Mouse (Mus musculus) MEL (cell line): Measurements from ENCODE around the gene Nell2. TPM values are rescaled to one million over a fixed set of nuclear protein-coding genes. Genes with fewer than 3 reads are reported as not detected.

ENCODE experiments used
- DNase-seq: peaks from one replicate; pipeline ENCODE4 v3.0.0; 2011; ENCODE audit warnings: low read depth, low spot score
- H3K27ac ChIP-seq: 2 replicates; pipeline ENCODE4 v1.5.1; 2012; ENCODE audit warnings: low read depth, mild to moderate bottlenecking, control low read depth, low read length, moderate library complexity; ENCODE audit not compliant: control insufficient read depth
- H3K27me3 ChIP-seq, 2 experiments: fragments of 150-350 bp in 1 of 2; sonication (generic) in 1 of 2; 2 replicates each; pipeline ENCODE4 v1.6.1; 2012; ENCODE audit warnings: low read length in 2 of 2, mild to moderate bottlenecking in 2 of 2, improper control_type of control experiment in 1 of 2, moderate library complexity in 1 of 2; ENCODE audit not compliant: insufficient read depth in 2 of 2, control insufficient read depth in 1 of 2
- H3K36me3 ChIP-seq, 2 experiments: 2 replicates each; pipeline ENCODE4 v1.6.1; 2012 to 2014; ENCODE audit warnings: low read length in 2 of 2, improper control_type of control experiment in 1 of 2, inconsistent platforms in 1 of 2, mild to moderate bottlenecking in 1 of 2; ENCODE audit not compliant: insufficient read depth in 2 of 2, control insufficient read depth in 1 of 2
- H3K4me1 ChIP-seq, 2 experiments: fragments of 150-350 bp in 1 of 2; sonication (generic) in 1 of 2; 2 replicates each; pipeline ENCODE4 v1.6.1; 2012; ENCODE audit warnings: low read length in 2 of 2, improper control_type of control experiment in 1 of 2, mild to moderate bottlenecking in 1 of 2; ENCODE audit not compliant: insufficient read depth in 2 of 2, control insufficient read depth in 1 of 2
- H3K4me3 ChIP-seq, 2 experiments: fragments of 150-350 bp in 1 of 2; sonication (generic) in 1 of 2; 2 replicates each; pipeline ENCODE4 v1.5.1; 2012; ENCODE audit warnings: low read depth in 2 of 2, low read length in 2 of 2, mild to moderate bottlenecking in 2 of 2, moderate library complexity in 2 of 2, control low read depth in 1 of 2, improper control_type of control experiment in 1 of 2; ENCODE audit not compliant: control insufficient read depth in 1 of 2, insufficient read depth in 1 of 2
- H3K79me2 ChIP-seq: 2 replicates; pipeline ENCODE4 v1.6.1; 2012; ENCODE audit warnings: mild to moderate bottlenecking, low read length, moderate library complexity; ENCODE audit not compliant: control insufficient read depth, poor library complexity, insufficient read depth
- H3K9ac ChIP-seq: 2 replicates; pipeline ENCODE4 v1.6.1; 2012; ENCODE audit warnings: low read depth, mild to moderate bottlenecking, control low read depth, low read length, moderate library complexity; ENCODE audit not compliant: control insufficient read depth, poor library complexity, severe bottlenecking
- H3K9me3 ChIP-seq: fragments of 150-350 bp; sonication (generic); replicated peaks from 2 replicates; pipeline ENCODE4 v1.6.1; 2012; ENCODE audit warnings: mild to moderate bottlenecking, low read length, improper control_type of control experiment, moderate library complexity; ENCODE audit not compliant: insufficient read depth
- BHLHE40 ChIP-seq: IDR thresholded peaks from 2 replicates; pipeline ENCODE4 v1.6.1; 2012; ENCODE audit warnings: low read depth, mild to moderate bottlenecking, inconsistent platforms, low read length, improper control_type of control experiment, borderline replicate concordance
- CHD1 ChIP-seq: IDR thresholded peaks from 2 replicates; pipeline ENCODE4 v1.6.1; 2012; ENCODE audit warnings: low read depth, mild to moderate bottlenecking, inconsistent platforms, low read length, improper control_type of control experiment
- CHD2 ChIP-seq: IDR thresholded peaks from 2 replicates; pipeline ENCODE4 v1.6.1; 2011; ENCODE audit warnings: low read length, improper control_type of control experiment
- CTCF ChIP-seq, 3 experiments: IDR thresholded peaks in 2 of 3; conservative IDR thresholded peaks in 1 of 3; 2 replicates each; pipeline ENCODE4 v1.5.1; 2011 to 2012; ENCODE audit warnings: low read length in 3 of 3, low read depth in 2 of 3, mild to moderate bottlenecking in 2 of 3, improper control_type of control experiment in 1 of 3, inconsistent platforms in 1 of 3, mixed read lengths in 1 of 3, moderate library complexity in 1 of 3; ENCODE audit not compliant: control insufficient read depth in 1 of 3, insufficient read depth in 1 of 3, poor library complexity in 1 of 3, severe bottlenecking in 1 of 3
- E2F4 ChIP-seq: IDR thresholded peaks from 2 replicates; pipeline ENCODE4 v1.6.1; 2011; ENCODE audit warnings: low read depth, low read length, improper control_type of control experiment, borderline replicate concordance
- EP300 ChIP-seq, 2 experiments: IDR thresholded peaks; 2 replicates each; pipeline ENCODE4 v1.6.1; 2011; ENCODE audit warnings: improper control_type of control experiment in 2 of 2, low read length in 2 of 2, low read depth in 1 of 2, mild to moderate bottlenecking in 1 of 2
- ETS1 ChIP-seq: IDR thresholded peaks from 2 replicates; pipeline ENCODE4 v1.6.1; 2012; ENCODE audit warnings: low read depth, mild to moderate bottlenecking, inconsistent platforms, low read length, improper control_type of control experiment, moderate library complexity
- GABPA ChIP-seq: IDR thresholded peaks from 2 replicates; pipeline ENCODE4 v1.6.1; 2012; ENCODE audit warnings: low read depth, mild to moderate bottlenecking, inconsistent platforms, low read length, improper control_type of control experiment, moderate library complexity
- GATA1 ChIP-seq: IDR thresholded peaks from 2 replicates; pipeline ENCODE4 v1.6.1; 2011; ENCODE audit warnings: low read depth, low read length, improper control_type of control experiment
- HCFC1 ChIP-seq: IDR thresholded peaks from 2 replicates; pipeline ENCODE4 v1.6.1; 2012; ENCODE audit warnings: low read depth, mild to moderate bottlenecking, inconsistent platforms, low read length, improper control_type of control experiment, moderate library complexity
- KAT2A ChIP-seq: conservative IDR thresholded peaks from 2 replicates; pipeline ENCODE4 v1.6.1; 2012; ENCODE audit warnings: low read depth, low read length, improper control_type of control experiment, inconsistent platforms
- MAFK ChIP-seq: IDR thresholded peaks from 2 replicates; pipeline ENCODE4 v1.6.1; 2011; ENCODE audit warnings: low read depth, mild to moderate bottlenecking, low read length, improper control_type of control experiment, borderline replicate concordance
- MXI1 ChIP-seq: IDR thresholded peaks from 2 replicates; pipeline ENCODE4 v1.6.1; 2011; ENCODE audit warnings: mild to moderate bottlenecking, low read depth, low read length, improper control_type of control experiment
- MYB ChIP-seq: IDR thresholded peaks from 2 replicates; pipeline ENCODE4 v1.6.1; 2011; ENCODE audit warnings: mild to moderate bottlenecking, low read depth, low read length, improper control_type of control experiment
- MYC ChIP-seq: IDR thresholded peaks from 2 replicates; pipeline ENCODE4 v1.6.1; 2011; ENCODE audit warnings: low read depth, mild to moderate bottlenecking, low read length, improper control_type of control experiment, moderate library complexity
- NELFE ChIP-seq: IDR thresholded peaks from 2 replicates; pipeline ENCODE4 v1.6.1; 2011; ENCODE audit warnings: low read depth, low read length, improper control_type of control experiment
- POLR2A ChIP-seq, 2 experiments: IDR thresholded peaks; 2 replicates each; pipeline ENCODE4 v1.6.1; 2011 to 2012; ENCODE audit warnings: low read length in 2 of 2, mild to moderate bottlenecking in 2 of 2, control low read depth in 1 of 2, improper control_type of control experiment in 1 of 2, low read depth in 1 of 2, moderate library complexity in 1 of 2; ENCODE audit not compliant: control insufficient read depth in 1 of 2, insufficient read depth in 1 of 2, poor library complexity in 1 of 2
- POLR2AphosphoS2 ChIP-seq: IDR thresholded peaks from 2 replicates; pipeline ENCODE4 v1.6.1; 2011; ENCODE audit warnings: low read length, improper control_type of control experiment
- POLR2AphosphoS5 ChIP-seq: IDR thresholded peaks from 2 replicates; pipeline ENCODE4 v1.6.1; 2012; ENCODE audit warnings: low read depth, borderline replicate concordance, mild to moderate bottlenecking, inconsistent platforms, low read length, moderate library complexity, mixed read lengths
- RAD21 ChIP-seq: IDR thresholded peaks from 2 replicates; pipeline ENCODE4 v1.6.1; 2011; ENCODE audit warnings: mild to moderate bottlenecking, low read depth, low read length, improper control_type of control experiment
- RCOR1 ChIP-seq: IDR thresholded peaks from 2 replicates; pipeline ENCODE4 v1.6.1; 2012; ENCODE audit warnings: low read depth, mild to moderate bottlenecking, inconsistent platforms, low read length, improper control_type of control experiment
- SIN3A ChIP-seq: IDR thresholded peaks from 2 replicates; pipeline ENCODE4 v1.6.1; 2012; ENCODE audit warnings: low read length, improper control_type of control experiment, inconsistent platforms
- SMC3 ChIP-seq: IDR thresholded peaks from 2 replicates; pipeline ENCODE4 v1.6.1; 2011; ENCODE audit warnings: low read depth, low read length, improper control_type of control experiment
- UBTF ChIP-seq: IDR thresholded peaks from 2 replicates; pipeline ENCODE4 v1.6.1; 2012; ENCODE audit warnings: low read depth, mild to moderate bottlenecking, inconsistent platforms, low read length, improper control_type of control experiment, moderate library complexity, borderline replicate concordance; ENCODE audit not compliant: insufficient read depth
- USF2 ChIP-seq, 2 experiments: IDR thresholded peaks; 2 replicates each; pipeline ENCODE4 v1.6.1; 2011 to 2012; ENCODE audit warnings: improper control_type of control experiment in 2 of 2, low read length in 2 of 2, borderline replicate concordance in 1 of 2, inconsistent platforms in 1 of 2, low read depth in 1 of 2, mild to moderate bottlenecking in 1 of 2; ENCODE audit not compliant: insufficient read depth in 1 of 2
- ZMIZ1 ChIP-seq: IDR thresholded peaks from 2 replicates; pipeline ENCODE4 v1.6.1; 2012; ENCODE audit warnings: low read depth, mild to moderate bottlenecking, inconsistent platforms, low read length, improper control_type of control experiment, moderate library complexity
- ZNF384 ChIP-seq: IDR thresholded peaks from 2 replicates; pipeline ENCODE4 v1.6.1; 2012; ENCODE audit warnings: low read depth, mild to moderate bottlenecking, inconsistent platforms, low read length, improper control_type of control experiment
- polyA plus RNA-seq, 2 experiments: library from polyadenylated mRNA; stranded (reverse) in 1 of 2; unstranded in 1 of 2; fragments of >175 nt in 1 of 2; fragments of >200 nt in 1 of 2; gene quantifications; 2 replicates each; pipeline versions ENCODE4 v1.2.1 to v1.2.4; 2012; ENCODE audit warnings: low replicate concordance in 2 of 2, low read depth in 1 of 2; ENCODE audit not compliant: insufficient read length in 2 of 2, insufficient read depth in 1 of 2, missing spikeins in 1 of 2
- total RNA-seq: library from RNA; depleted of rRNA; stranded (reverse); fragments of 300-350 nt; gene quantifications from 2 replicates; pipeline ENCODE4 v1.2.3, GENCODE M21; 2012

The Nell2 gene
- total and polyA plus RNA-seq, 3 experiments: not detected

GRCm38 (mm10) chr15:95481585-95481984 is 46.8 kb downstream of the Nell2 start:
- no peak for DNase-seq
- H3K79me2 ChIP-seq: no peaks in the 10 kb centered on the region
- no peaks in the 10 kb centered on the region for H3K4me1 ChIP-seq
- H3K36me3 ChIP-seq: no peaks in the 10 kb centered on the region
- H3K9ac ChIP-seq: no peak overlapping the region
- TF ChIP-seq ZNF384 (no peak), MYB (no peak), GATA1 (no peak), GABPA (no peak), CHD1 (no peak), MAFK (no peak), EP300 (IDR thresholded peaks at IDR 0.05; ENCODE audit: low read depth in 1 of 2, low read length in 2 of 2) (no peak), POLR2A (IDR thresholded peaks at IDR 0.05; ENCODE audit: control insufficient read depth in 1 of 2, insufficient read depth in 1 of 2, low read depth in 1 of 2, low read length in 2 of 2, poor library complexity in 1 of 2) (no peak), MYC (no peak), CHD2 (no peak), ZMIZ1 (no peak), POLR2AphosphoS5 (no peak), CTCF (IDR thresholded peaks at IDR 0.05 in 2 of 3, conservative IDR thresholded peaks at IDR 0.05 in 1 of 3; ENCODE audit: control insufficient read depth in 1 of 3, insufficient read depth in 1 of 3, low read depth in 2 of 3, low read length in 3 of 3, poor library complexity in 1 of 3, severe bottlenecking in 1 of 3) (no peak), MXI1 (no peak), RCOR1 (no peak)
- no peaks in the 10 kb centered on the region for H3K27me3 ChIP-seq
- no peak overlapping the region for H3K4me3 ChIP-seq
- no peaks in the 10 kb centered on the region for H3K9me3 ChIP-seq
- no peak overlapping the region for H3K27ac ChIP-seq

- H3K27ac ChIP-seq: no peak overlapping the region
- DNase-seq: no peak
Observed at GRCm38 (mm10) chr15:95476440-95476839, 51.9 kb downstream of the Nell2 start.

GRCm38 (mm10) chr15:95473976-95474375 is 54.4 kb downstream of the Nell2 start:
- no peak overlapping the region for H3K4me3 ChIP-seq
- no peaks in the 10 kb centered on the region for H3K4me1 ChIP-seq
- H3K36me3 ChIP-seq: no peaks in the 10 kb centered on the region
- no peak overlapping the region for H3K9ac ChIP-seq
- no peaks in the 10 kb centered on the region for H3K9me3 ChIP-seq
- H3K79me2 ChIP-seq: no peaks in the 10 kb centered on the region
- H3K27me3 ChIP-seq: no peaks in the 10 kb centered on the region
- no peak for TF ChIP-seq SIN3A
- no peak for TF ChIP-seq ZMIZ1
- TF ChIP-seq SMC3: no peak
- TF ChIP-seq HCFC1: no peak
- TF ChIP-seq EP300 (IDR thresholded peaks at IDR 0.05; ENCODE audit: low read depth in 1 of 2, low read length in 2 of 2): no peak
- TF ChIP-seq RAD21: no peak
- no peak for TF ChIP-seq KAT2A
- no peak for TF ChIP-seq ETS1
- no peak for TF ChIP-seq MXI1
- no peak for TF ChIP-seq NELFE
- no peak for TF ChIP-seq GATA1
- no peak for TF ChIP-seq POLR2AphosphoS2
- no peak for TF ChIP-seq USF2 (IDR thresholded peaks at IDR 0.05; ENCODE audit: borderline replicate concordance in 1 of 2, insufficient read depth in 1 of 2, low read depth in 1 of 2, low read length in 2 of 2)
- no peak for TF ChIP-seq BHLHE40
- TF ChIP-seq E2F4: no peak
- TF ChIP-seq UBTF: no peak
- TF ChIP-seq CHD1: no peak
- H3K27ac ChIP-seq: no peak overlapping the region
- no peak for DNase-seq

More at GRCm38 (mm10) chr15:95476440-95476839, 51.9 kb downstream of the Nell2 start:
- Histone ChIP-seq H3K4me3 (no peak overlapping the region), H3K36me3 (no peaks in the 10 kb centered on the region), H3K79me2 (no peaks in the 10 kb centered on the region), H3K9ac (no peak overlapping the region), H3K27me3 (no peaks in the 10 kb centered on the region), H3K4me1 (no peaks in the 10 kb centered on the region), H3K9me3 (no peaks in the 10 kb centered on the region)
- no peak for TF ChIP-seq CHD1
